Mouse (Mus musculus): ENCODE data around the gene Acbd3. TPM values are rescaled to one million over a fixed set of nuclear protein-coding genes. Genes with fewer than 3 reads are reported as not detected.

The Acbd3 gene
- total and polyA plus RNA-seq, 3 experiments = 17.8 to 23.2 TPM; not detected in 1

DNA sequence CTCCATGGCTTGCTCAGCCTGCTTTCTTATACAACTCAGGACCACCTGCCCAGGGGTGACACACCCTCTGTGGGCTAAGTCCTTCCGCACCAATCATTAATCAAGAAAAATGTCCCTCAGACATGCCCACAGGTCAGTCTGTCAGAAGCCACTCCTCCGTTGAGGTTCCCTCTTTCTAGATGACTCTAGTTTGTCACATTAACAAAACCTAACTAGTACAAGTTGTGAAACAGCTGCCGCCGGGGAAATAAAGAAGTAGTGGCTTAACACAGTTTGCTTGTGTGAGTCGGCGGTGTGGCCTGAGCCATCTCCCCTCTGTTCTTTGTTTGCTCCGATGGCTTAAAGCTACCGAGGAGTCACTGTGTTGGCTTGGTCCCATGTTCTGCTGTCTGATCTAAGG, 36.8 kb downstream of the Acbd3 start:
- Histone ChIP-seq H3K27ac (ENCODE audit: control insufficient read depth, low read depth, low read length) (no peak overlapping the region), H3K36me3 (ENCODE audit: control insufficient read depth in 1 of 2, insufficient read depth in 2 of 2, low read length in 2 of 2) (no peaks in the 10 kb centered on the region; a peak in 1 of 4 replicates), H3K9me3 (replicated peaks; ENCODE audit: insufficient read depth, low read length) (no peaks in the 10 kb centered on the region), H3K9ac (ENCODE audit: control insufficient read depth, low read depth, low read length, poor library complexity, severe bottlenecking) (no peak overlapping the region), H3K4me1 (ENCODE audit: control insufficient read depth in 1 of 2, insufficient read depth in 2 of 2, low read length in 2 of 2) (peaks cover 3 to 14% of the 10 kb centered on the region in 2 experiments; a peak in 3 of 4 replicates), H3K27me3 (ENCODE audit: control insufficient read depth in 1 of 2, insufficient read depth in 2 of 2, low read length in 2 of 2) (no peaks in the 10 kb centered on the region), H3K79me2 (ENCODE audit: control insufficient read depth, insufficient read depth, low read length, poor library complexity) (no peaks in the 10 kb centered on the region; the same call in 1 of the 2 replicates), H3K4me3 (ENCODE audit: control insufficient read depth in 1 of 2, insufficient read depth in 1 of 2, low read depth in 2 of 2, low read length in 2 of 2) (no peak overlapping the region)
- DNase-seq (ENCODE audit: low read depth, low spot score) = no peak
- TF ChIP-seq MEF2A (IDR thresholded peaks at IDR 0.05; ENCODE audit: extremely low read depth, insufficient replicate concordance, low read depth, low read length, poor library complexity, severe bottlenecking) (no peak), MYB (IDR thresholded peaks at IDR 0.05; ENCODE audit: low read depth, low read length) (no peak), ZKSCAN1 (IDR thresholded peaks at IDR 0.05; ENCODE audit: low read depth, low read length) (no peak), UBTF (IDR thresholded peaks at IDR 0.05; ENCODE audit: borderline replicate concordance, insufficient read depth, low read depth, low read length) (no peak), TBP (IDR thresholded peaks at IDR 0.05; ENCODE audit: low read depth, low read length) (no peak), USF2 (IDR thresholded peaks at IDR 0.05; ENCODE audit: borderline replicate concordance in 1 of 2, insufficient read depth in 1 of 2, low read depth in 1 of 2, low read length in 2 of 2) (no peak), ZMIZ1 (IDR thresholded peaks at IDR 0.05; ENCODE audit: low read depth, low read length) (no peak), MXI1 (IDR thresholded peaks at IDR 0.05; ENCODE audit: low read depth, low read length) (no peak), TCF12 (IDR thresholded peaks at IDR 0.05; ENCODE audit: low read depth, low read length) (no peak), NELFE (IDR thresholded peaks at IDR 0.05; ENCODE audit: low read depth, low read length) (no peak), HCFC1 (IDR thresholded peaks at IDR 0.05; ENCODE audit: low read depth, low read length) (no peak), POLR2A (IDR thresholded peaks at IDR 0.05; ENCODE audit: control insufficient read depth in 1 of 2, insufficient read depth in 1 of 2, low read depth in 1 of 2, low read length in 2 of 2, poor library complexity in 1 of 2) (no peak), MAZ (IDR thresholded peaks at IDR 0.05; ENCODE audit: low read depth, low read length) (no peak)

DNA sequence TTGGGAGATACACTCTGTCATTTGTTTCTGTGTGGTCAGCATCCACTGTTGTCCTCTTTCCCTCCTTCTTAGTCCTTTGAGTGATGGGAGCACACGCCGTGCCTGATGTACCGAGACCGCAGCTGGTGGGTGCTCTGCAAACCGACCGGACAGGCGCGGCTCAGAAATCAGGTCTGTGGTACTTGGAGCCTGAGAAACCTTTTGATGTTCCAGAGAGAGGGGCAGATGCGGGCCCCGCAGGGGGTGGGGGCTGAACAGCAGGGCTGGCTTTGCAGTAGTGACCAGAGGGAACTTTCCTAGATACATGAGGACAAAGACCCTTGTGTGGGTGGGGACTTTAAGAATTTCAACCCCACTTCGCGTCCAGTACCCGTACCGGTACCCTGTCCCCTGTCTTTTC, 37.5 kb downstream of the Acbd3 start:
- Histone ChIP-seq H3K27ac (ENCODE audit: control insufficient read depth, low read depth, low read length) (no peak overlapping the region), H3K79me2 (ENCODE audit: control insufficient read depth, insufficient read depth, low read length, poor library complexity) (peaks cover 3% of the 10 kb centered on the region; the same call in 1 of the 2 replicates), H3K9ac (ENCODE audit: control insufficient read depth, low read depth, low read length, poor library complexity, severe bottlenecking) (no peak overlapping the region), H3K27me3 (ENCODE audit: control insufficient read depth in 1 of 2, insufficient read depth in 2 of 2, low read length in 2 of 2) (no peaks in the 10 kb centered on the region), H3K4me1 (ENCODE audit: control insufficient read depth in 1 of 2, insufficient read depth in 2 of 2, low read length in 2 of 2) (peaks cover 3 to 14% of the 10 kb centered on the region in 2 experiments; a peak in 3 of 4 replicates), H3K36me3 (ENCODE audit: control insufficient read depth in 1 of 2, insufficient read depth in 2 of 2, low read length in 2 of 2) (no peaks in the 10 kb centered on the region; a peak in 1 of 4 replicates), H3K9me3 (replicated peaks; ENCODE audit: insufficient read depth, low read length) (no peaks in the 10 kb centered on the region), H3K4me3 (ENCODE audit: control insufficient read depth in 1 of 2, insufficient read depth in 1 of 2, low read depth in 2 of 2, low read length in 2 of 2) (no peak overlapping the region)
- no peak for TF ChIP-seq MXI1 (IDR thresholded peaks at IDR 0.05; ENCODE audit: low read depth, low read length)
- no peak for TF ChIP-seq CHD1 (IDR thresholded peaks at IDR 0.05; ENCODE audit: low read depth, low read length)
- TF ChIP-seq RCOR1 (IDR thresholded peaks at IDR 0.05; ENCODE audit: low read depth, low read length) = no peak
- no peak for TF ChIP-seq E2F4 (IDR thresholded peaks at IDR 0.05; ENCODE audit: borderline replicate concordance, low read depth, low read length)
- TF ChIP-seq CTCF (IDR thresholded peaks at IDR 0.05 in 2 of 3, conservative IDR thresholded peaks at IDR 0.05 in 1 of 3; ENCODE audit: control insufficient read depth in 1 of 3, insufficient read depth in 1 of 3, low read depth in 2 of 3, low read length in 3 of 3, poor library complexity in 1 of 3, severe bottlenecking in 1 of 3) = no peak
- no peak for TF ChIP-seq HCFC1 (IDR thresholded peaks at IDR 0.05; ENCODE audit: low read depth, low read length)
- no peak for TF ChIP-seq MEF2A (IDR thresholded peaks at IDR 0.05; ENCODE audit: extremely low read depth, insufficient replicate concordance, low read depth, low read length, poor library complexity, severe bottlenecking)
- no peak for DNase-seq (ENCODE audit: low read depth, low spot score)

Measured in MEL (cell line).